Mouse (Mus musculus): ENCODE measurements around the gene AC124108.1.

DNA sequence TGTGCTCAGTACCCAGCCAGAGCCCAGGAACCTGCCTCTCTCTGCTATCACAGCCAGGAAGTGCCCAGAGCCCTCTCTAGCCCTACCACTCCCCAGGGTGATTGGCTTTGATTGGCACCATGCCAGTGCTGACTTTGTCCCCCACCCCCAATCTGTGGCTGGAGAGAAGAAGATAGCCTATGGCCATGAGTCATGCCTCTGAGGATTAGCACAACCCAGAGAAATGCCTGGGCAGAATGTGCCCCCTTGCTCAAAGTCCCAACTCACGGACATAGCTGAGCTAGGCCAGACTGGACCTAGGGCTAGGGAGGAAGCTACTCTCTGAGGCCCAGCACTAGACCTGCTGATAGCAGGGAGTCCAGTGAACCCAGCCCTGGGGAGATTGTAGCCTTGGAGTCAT is 41.1 kb upstream of the AC124108.1 start:
- TF ChIP-seq ZC3H11A (IDR thresholded peaks at IDR 0.05; ENCODE audit: borderline replicate concordance, low read depth, low read length) (no peak), ZNF384 (IDR thresholded peaks at IDR 0.05; ENCODE audit: low read depth, low read length) (no peak), MAFK (IDR thresholded peaks at IDR 0.05; ENCODE audit: insufficient read depth, low read depth, low read length) (no peak), HCFC1 (IDR thresholded peaks at IDR 0.05; ENCODE audit: borderline replicate concordance, insufficient read depth, low read length) (no peak), CHD2 (IDR thresholded peaks at IDR 0.05; ENCODE audit: low read depth, low read length) (no peak)
